Mouse (Mus musculus) kidney, postnatal 36 days (tissue): ENCODE measurements around the gene Serpinb9d.
"Not testable (repeated sequence)": the region's sequence is repeated elsewhere in the genome, so short reads cannot be mapped to it uniquely, and the experiment has no call there.

Source experiments
- DNase-seq, 2 experiments: peaks; one replicate each; pipeline ENCODE4 v3.0.0; 2021 to 2022; ENCODE audit warnings: mixed read lengths in 2 of 2

Serpinb9d gene

GRCm38 (mm10) chr13:33192659-33193058 is at the start of gene Serpinb9d:
Serpinb9d (plus strand) TSS chr13:33192959.
- no peak for DNase-seq

DNA sequence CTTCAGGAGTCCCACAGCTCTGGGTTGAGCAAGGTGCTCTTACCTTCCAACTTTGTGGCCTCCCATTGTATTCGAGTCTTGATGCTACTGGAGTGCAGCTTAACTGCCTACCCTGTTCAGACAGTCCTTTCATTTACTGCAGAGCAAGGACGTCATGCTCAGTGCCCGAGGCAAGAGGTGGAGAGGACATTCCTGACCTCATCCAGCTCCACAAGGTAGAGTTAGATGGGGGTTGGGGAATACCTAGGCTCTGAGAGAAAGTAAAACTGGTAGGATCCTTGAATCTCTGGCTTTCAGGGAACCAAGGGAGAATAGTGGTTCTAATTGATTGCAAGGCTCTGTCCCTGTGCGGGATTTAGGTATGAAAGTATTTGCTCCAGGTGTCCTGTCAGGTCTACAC is 33.1 kb upstream of the Serpinb9d start, which contains the start of gene Serpinb9c:
Gene Serpinb9c, minus strand, starts transcription at position 101 of the 400 bp plus-strand sequence.
- DNase-seq: no peak

- DNase-seq: not testable (repeated sequence)
Measured at GRCm38 (mm10) chr13:33190486-33190885, 2.3 kb upstream of the Serpinb9d start.

- no peak for DNase-seq
Measured at GRCm38 (mm10) chr13:33199740-33200139, 7.0 kb downstream of the Serpinb9d start.

DNA sequence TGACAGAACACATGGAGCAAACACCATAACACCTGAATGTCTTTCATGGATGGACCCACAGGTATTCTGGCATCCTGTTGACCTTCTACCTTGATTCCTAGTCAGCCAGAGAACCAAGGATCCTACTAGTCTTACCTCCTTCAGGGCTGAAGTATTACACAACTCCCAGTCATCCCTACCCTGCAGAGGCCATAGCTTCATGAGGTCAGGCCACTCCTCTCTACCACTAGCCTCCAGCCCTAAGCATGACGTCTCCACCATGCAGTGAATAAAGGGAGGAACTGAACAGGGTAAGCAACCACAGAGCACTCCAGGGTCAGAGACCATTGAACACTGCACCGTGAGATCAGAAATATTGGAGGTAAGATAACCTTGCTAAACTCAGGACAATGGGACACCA is 56.6 kb downstream of the Serpinb9d start, which contains the start of gene Serpinb9e:
Gene Serpinb9e, plus strand, starts transcription at position 301 of the 400 bp plus-strand sequence.
- DNase-seq: not testable (repeated sequence)
